Mouse (Mus musculus) embryonic facial prominence, embryonic 11.5 days (tissue): ENCODE measurements around the gene Samd4b. TPM values are rescaled to one million over a fixed set of nuclear protein-coding genes. Genes with fewer than 3 reads are reported as not detected.
"Not testable (repeated sequence)": the region's sequence is repeated elsewhere in the genome, so short reads cannot be mapped to it uniquely, and the experiment has no call there.

ENCODE experiments used
- ATAC-seq: fragments of 200-750 bp; cut with Nextera tagmentation; replicated peaks from 2 replicates; pipeline ENCODE4 v1.8.0; 2017; ENCODE audit warnings: low read depth; ENCODE audit not compliant: insufficient number of reproducible peaks, low FRiP score, low TSS enrichment
- DNase-seq: peaks from one replicate; pipeline ENCODE4 v3.0.0-alpha.2; 2015; ENCODE audit warnings: low spot score
- H3K27ac ChIP-seq: fragments of 300-500 bp; sonication (generic); replicated peaks from 2 replicates; pipeline ENCODE4 v1.5.1; 2014; ENCODE audit warnings: mild to moderate bottlenecking, low read depth, low read length, control low read depth
- H3K27me3 ChIP-seq: fragments of 300-500 bp; sonication (generic); 2 replicates; pipeline ENCODE4 v1.6.1; 2014; ENCODE audit warnings: mild to moderate bottlenecking, low read length, moderate library complexity, mixed read lengths; ENCODE audit not compliant: control insufficient read depth, insufficient read depth
- H3K36me3 ChIP-seq: fragments of 300-500 bp; sonication (generic); replicated peaks from 2 replicates; pipeline ENCODE4 v1.6.1; 2014; ENCODE audit warnings: low read depth, mild to moderate bottlenecking, low read length, moderate library complexity, mixed read lengths; ENCODE audit not compliant: control insufficient read depth, insufficient read depth
- H3K4me1 ChIP-seq: fragments of 300-500 bp; sonication (generic); 2 replicates; pipeline ENCODE4 v1.6.1; 2014; ENCODE audit warnings: low read length, mixed read lengths; ENCODE audit not compliant: control insufficient read depth, insufficient read depth
- H3K4me2 ChIP-seq: fragments of 300-500 bp; sonication (generic); 2 replicates; pipeline ENCODE4 v1.6.1; 2014; ENCODE audit warnings: low read depth, mild to moderate bottlenecking, control low read depth, low read length, moderate library complexity
- H3K4me3 ChIP-seq: fragments of 300-500 bp; sonication (generic); 2 replicates; pipeline ENCODE4 v1.5.1; 2014; ENCODE audit warnings: low read depth, low read length, control low read depth
- H3K9ac ChIP-seq: fragments of 300-500 bp; sonication (generic); replicated peaks from 2 replicates; pipeline ENCODE4 v1.6.1; 2014; ENCODE audit warnings: mild to moderate bottlenecking, control low read depth, low read length
- H3K9me3 ChIP-seq: fragments of 300-500 bp; sonication (generic); replicated peaks from 2 replicates; pipeline ENCODE4 v1.6.1; 2016; ENCODE audit warnings: mild to moderate bottlenecking, low read length, inconsistent platforms, mixed read lengths; ENCODE audit not compliant: control insufficient read depth
- WGBS: fragments of 180-500 bp; shearing (Covaris S2); extraction: QIAGEN DNeasy Blood & Tissue Kit; methylation state at CpG from one replicate; pipeline ENCODE4 v1.1.7; 2014; 5-methylcytosine and 5-hydroxymethylcytosine counted together
- polyA plus RNA-seq: library from polyadenylated mRNA; unstranded; fragments of >200 nt; fragmentation: Nextera tagmentation; extraction: Ambion mirVana; gene quantifications from 2 replicates; pipeline ENCODE4 v1.2.1, GENCODE M21; 2014

The Samd4b gene
- polyA plus RNA-seq, 1 experiment from 2014 or later: 29.4 TPM

DNA sequence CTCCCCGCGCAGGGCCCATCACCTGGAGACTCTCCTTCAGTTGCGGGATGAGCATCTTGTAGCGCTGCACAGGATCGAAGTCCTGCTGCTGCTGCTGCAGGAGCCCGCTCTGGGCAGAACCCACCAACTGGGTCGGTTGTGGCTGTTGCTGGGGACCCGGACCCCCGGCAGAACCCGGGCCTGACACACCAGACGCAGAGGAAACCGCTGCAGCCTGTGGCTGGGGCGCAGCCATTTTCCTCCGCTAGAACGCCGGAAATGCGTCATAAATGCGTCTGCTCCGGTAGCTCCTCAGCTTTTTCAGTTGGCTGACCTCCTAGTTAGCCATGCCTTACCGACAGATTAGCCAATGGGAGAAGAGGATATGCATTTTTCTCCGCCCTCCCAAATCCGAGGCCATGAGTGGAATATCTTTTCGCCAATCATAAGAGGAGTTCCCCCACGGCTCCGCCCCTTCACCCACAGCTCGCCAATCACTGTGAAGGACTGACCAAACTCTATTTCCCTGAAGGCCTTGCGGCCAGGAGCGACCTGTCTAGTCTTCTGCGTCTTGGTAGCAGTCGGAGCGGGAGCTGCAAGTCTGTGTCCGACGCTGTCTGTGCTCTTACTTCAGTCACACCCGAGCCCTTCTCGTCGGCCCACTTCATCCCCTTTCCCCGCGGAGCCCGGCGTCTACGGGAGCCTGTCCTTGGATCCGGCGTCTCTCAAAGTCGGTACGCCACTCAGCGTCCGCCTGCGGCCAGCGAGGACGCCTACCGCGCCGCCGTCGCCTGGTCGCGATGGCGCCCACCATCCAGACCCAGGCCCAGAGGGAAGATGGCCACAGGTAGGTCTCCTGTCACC is 205.3 kb downstream of the Samd4b start, which contains the start of the genes Med29 and Paf1:
Gene Med29 (minus strand): TSS at position 280 of the 843 bp plus-strand sequence.
Gene Paf1 (plus strand): TSS at position 523 of the 843 bp plus-strand sequence.
- H3K4me1 ChIP-seq: no peaks in the 10 kb centered on the region
- H3K9me3 ChIP-seq: no peaks in the 10 kb centered on the region
- no peaks in the 10 kb centered on the region for H3K27me3 ChIP-seq
- peak within 1 kb of the TSS; percentile 89 for H3K4me2 ChIP-seq
- peak within 1 kb of the TSS; percentile 79 for H3K4me3 ChIP-seq
- peaks cover 3% of the 10 kb centered on the region for H3K36me3 ChIP-seq
- ATAC-seq (peak; percentile 97), DNase-seq (peak; percentile 98)
- H3K27ac ChIP-seq: 0 out of 2 replicates have a peak within 1 kb of the TSS, but pooled peaks have one; percentile 3
- peak within 1 kb of the TSS; percentile 74 for H3K9ac ChIP-seq
- under 1% methylated on average over 58 of the region's 58 CpGs for WGBS

DNA sequence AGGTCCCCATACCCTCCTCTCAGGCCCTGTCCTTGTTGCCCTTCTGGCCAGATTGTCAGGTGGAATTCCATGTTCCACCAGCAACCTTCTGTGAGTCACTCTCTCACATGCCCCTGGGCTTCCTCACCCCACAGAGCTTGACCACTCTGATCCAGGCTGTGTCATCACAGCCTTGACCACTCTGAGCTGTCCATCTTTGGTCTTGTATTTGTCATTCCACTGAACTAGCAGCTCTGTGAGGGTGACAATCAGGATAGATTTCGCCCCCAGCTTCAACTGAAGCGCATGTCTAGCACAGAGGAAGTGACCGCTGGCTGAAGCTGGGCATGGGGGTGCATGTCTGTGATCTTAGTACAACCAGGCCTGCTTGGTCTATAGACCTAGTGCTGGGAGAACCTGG is 207.6 kb downstream of the Samd4b start:
- no peak for DNase-seq
- Histone ChIP-seq H3K27ac (no peak overlapping the region), H3K27me3 (no peaks in the 10 kb centered on the region), H3K4me3 (no peak overlapping the region), H3K36me3 (peaks cover 3% of the 10 kb centered on the region), H3K4me1 (no peaks in the 10 kb centered on the region), H3K9ac (no peak overlapping the region), H3K4me2 (no peak overlapping the region), H3K9me3 (no peaks in the 10 kb centered on the region)
- WGBS: 97% methylated on average over 3 of the region's 3 CpGs
- no peak for ATAC-seq

- H3K4me1 ChIP-seq, ATAC-seq, DNase-seq, H3K36me3 ChIP-seq, H3K27ac ChIP-seq, H3K4me3 ChIP-seq, H3K4me2 ChIP-seq, H3K27me3 ChIP-seq, H3K9ac ChIP-seq, H3K9me3 ChIP-seq: not testable (repeated sequence)
- WGBS: 87% methylated on average over 7 of the region's 7 CpGs
Observed at GRCm38 (mm10) chr7:28387384-28387783, 210.6 kb downstream of the Samd4b start.

- not testable (repeated sequence) for H3K27me3 ChIP-seq, H3K4me3 ChIP-seq, H3K9ac ChIP-seq, H3K27ac ChIP-seq, H3K4me2 ChIP-seq, H3K4me1 ChIP-seq, H3K9me3 ChIP-seq, DNase-seq, H3K36me3 ChIP-seq
- WGBS: 76% methylated on average over 6 of the region's 6 CpGs
- ATAC-seq: 0 out of 2 replicates have a peak, but pooled peaks have one; percentile 7
Observed at GRCm38 (mm10) chr7:28386877-28387276, 211.1 kb downstream of the Samd4b start.

- H3K36me3 ChIP-seq: peaks cover 3% of the 10 kb centered on the region
- peaks cover 8% of the 10 kb centered on the region for H3K4me1 ChIP-seq
- H3K27ac ChIP-seq: no peak overlapping the region
- ATAC-seq (peak; percentile 49), DNase-seq (peak; percentile 91)
- no peaks in the 10 kb centered on the region for H3K27me3 ChIP-seq
- WGBS: 7% methylated on average over 4 of the region's 4 CpGs
- H3K4me3 ChIP-seq: no peak overlapping the region
- H3K4me2 ChIP-seq: no peak overlapping the region
- no peak overlapping the region for H3K9ac ChIP-seq
- no peaks in the 10 kb centered on the region for H3K9me3 ChIP-seq
Observed at GRCm38 (mm10) chr7:28386462-28386861, 211.5 kb downstream of the Samd4b start.

GRCm38 (mm10) chr7:28386007-28386406 is 211.9 kb downstream of the Samd4b start:
- peaks cover 3% of the 10 kb centered on the region for H3K36me3 ChIP-seq
- WGBS: 86% methylated on average over 7 of the region's 7 CpGs
- DNase-seq (no peak), ATAC-seq (no peak)
- no peak overlapping the region for H3K4me3 ChIP-seq
- H3K4me1 ChIP-seq: peaks cover 13% of the 10 kb centered on the region
- no peaks in the 10 kb centered on the region for H3K27me3 ChIP-seq
- H3K27ac ChIP-seq: no peak overlapping the region
- no peak overlapping the region for H3K4me2 ChIP-seq
- no peaks in the 10 kb centered on the region for H3K9me3 ChIP-seq
- no peak overlapping the region for H3K9ac ChIP-seq

DNA sequence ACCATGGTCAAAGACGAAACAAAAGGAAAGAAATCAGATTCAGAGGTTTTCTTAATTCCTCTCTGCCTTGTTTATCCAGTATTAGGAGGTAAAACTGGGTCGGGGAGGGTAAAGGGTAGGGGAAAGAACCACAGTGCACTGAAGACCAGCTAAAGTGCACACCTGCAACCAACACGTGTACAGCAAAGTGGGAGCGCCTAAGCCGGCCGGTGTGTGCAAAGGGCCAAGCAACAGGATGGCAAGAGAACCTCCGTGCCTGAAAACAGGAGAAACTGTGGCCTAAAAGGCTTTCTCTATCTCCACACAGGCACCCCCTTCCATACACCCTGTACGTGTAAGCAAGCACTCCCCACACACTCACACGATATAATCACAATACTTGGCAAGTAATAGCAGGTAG is 212.7 kb downstream of the Samd4b start:
- Histone ChIP-seq H3K27ac (no peak overlapping the region), H3K36me3 (no peaks in the 10 kb centered on the region; the same call in 1 of the 2 replicates), H3K4me1 (peaks cover 15% of the 10 kb centered on the region), H3K9me3 (no peaks in the 10 kb centered on the region), H3K4me3 (no peak overlapping the region), H3K4me2 (no peak overlapping the region), H3K27me3 (no peaks in the 10 kb centered on the region), H3K9ac (no peak overlapping the region)
- ATAC-seq (no peak), DNase-seq (no peak)
- 87% methylated on average over 9 of the region's 9 CpGs for WGBS

GRCm38 (mm10) chr7:28384162-28384561 is 213.8 kb downstream of the Samd4b start:
- no peak overlapping the region for H3K4me2 ChIP-seq
- 80% methylated on average over 6 of the region's 6 CpGs for WGBS
- H3K27me3 ChIP-seq: no peaks in the 10 kb centered on the region
- ATAC-seq: no peak
- H3K9me3 ChIP-seq: no peaks in the 10 kb centered on the region
- H3K4me3 ChIP-seq: no peak overlapping the region
- H3K4me1 ChIP-seq: peaks cover 15% of the 10 kb centered on the region
- no peak overlapping the region for H3K9ac ChIP-seq
- no peaks in the 10 kb centered on the region for H3K36me3 ChIP-seq
- DNase-seq: no peak
- no peak overlapping the region for H3K27ac ChIP-seq
